Mouse (Mus musculus): Measurements from ENCODE around the gene Hist1h2bl.
A peak's percentile ranks its signal among the peaks of the same experiment; 100 is the strongest.

The Hist1h2bl gene

DNA sequence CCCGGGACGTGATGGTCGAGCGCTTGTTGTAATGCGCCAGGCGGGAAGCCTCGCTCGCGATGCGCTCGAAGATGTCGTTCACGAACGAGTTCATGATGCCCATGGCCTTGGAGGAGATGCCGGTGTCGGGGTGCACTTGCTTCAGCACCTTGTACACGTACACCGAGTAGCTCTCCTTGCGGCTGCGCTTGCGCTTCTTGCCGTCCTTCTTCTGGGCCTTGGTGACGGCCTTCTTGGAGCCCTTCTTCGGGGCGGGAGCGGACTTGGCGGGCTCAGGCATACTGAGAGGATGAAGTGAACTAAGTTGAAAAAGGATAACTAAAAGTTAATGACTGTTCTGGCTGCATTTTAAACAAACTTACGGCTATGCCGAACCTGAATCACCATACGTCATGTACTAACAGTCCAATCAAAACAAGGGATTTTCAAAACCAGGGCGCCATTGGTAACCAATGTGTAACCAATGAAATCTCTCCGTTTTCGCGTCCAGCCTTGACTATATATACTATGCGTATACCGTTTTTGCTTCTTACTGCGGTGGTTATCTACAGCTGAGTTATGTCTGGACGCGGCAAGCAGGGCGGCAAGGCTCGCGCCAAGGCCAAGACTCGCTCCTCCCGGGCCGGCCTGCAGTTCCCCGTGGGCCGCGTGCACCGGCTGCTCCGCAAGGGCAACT is at the start of gene Hist1h2bl, which contains the start of gene Hist1h2ai:
Gene Hist1h2bl (minus strand): TSS at position 280 of the 676 bp plus-strand sequence.
Gene Hist1h2ai (plus strand): TSS at position 559 of the 676 bp plus-strand sequence.
- DNase-seq (ENCODE audit: low spot score) = peak; percentile 98

DNA sequence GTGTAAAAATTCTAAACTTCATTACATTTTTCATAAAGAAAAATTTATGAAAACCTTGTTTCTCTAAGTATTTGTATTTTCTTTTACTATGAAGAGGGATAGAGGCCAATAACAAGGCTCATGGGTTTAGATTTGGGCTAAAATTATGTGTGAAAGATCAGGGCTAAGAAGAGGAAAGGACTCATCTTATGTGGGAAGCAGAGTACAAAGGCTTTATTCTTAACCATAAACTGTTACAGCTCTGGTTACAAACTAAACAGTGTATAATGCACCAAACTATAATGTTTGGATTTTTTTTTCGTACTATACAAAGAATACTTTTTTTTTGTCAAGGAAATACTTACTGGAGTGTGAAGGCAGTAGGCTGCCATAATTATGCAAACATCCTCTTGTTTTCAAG is 39.8 kb upstream of the Hist1h2bl start:
- DNase-seq (ENCODE audit: low spot score) = no peak

DNA sequence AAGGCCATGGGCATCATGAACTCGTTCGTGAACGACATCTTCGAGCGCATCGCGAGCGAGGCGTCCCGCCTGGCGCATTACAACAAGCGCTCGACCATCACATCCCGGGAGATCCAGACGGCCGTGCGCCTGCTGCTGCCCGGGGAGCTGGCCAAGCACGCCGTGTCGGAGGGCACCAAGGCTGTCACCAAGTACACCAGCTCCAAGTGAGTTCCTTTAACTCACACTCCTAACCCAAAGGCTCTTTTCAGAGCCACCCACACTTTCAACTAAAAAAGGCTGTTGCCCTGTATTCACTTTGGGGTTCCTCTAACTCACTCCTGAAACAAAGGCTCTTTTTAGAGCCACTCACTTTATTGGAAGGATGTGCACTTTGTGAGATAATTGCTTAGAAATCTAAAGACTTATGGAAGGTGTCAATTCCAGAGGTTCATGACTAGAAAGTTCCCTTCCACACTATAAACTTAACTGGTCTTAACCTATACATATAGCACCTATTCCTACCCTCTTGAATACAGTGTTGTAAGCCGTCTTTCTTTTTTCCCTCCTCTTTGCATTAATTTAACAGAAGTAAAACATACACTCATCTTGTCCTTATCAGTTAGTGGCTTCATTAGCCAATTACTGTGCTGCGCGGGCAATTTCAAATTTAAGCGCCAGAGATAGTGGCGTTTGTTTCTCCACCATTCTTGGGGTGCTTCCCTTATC is 38.5 kb upstream of the Hist1h2bl start:
- peak; percentile 91 for DNase-seq (ENCODE audit: low spot score)

GRCm38 (mm10) chr13:21753524-21754285 is 37.8 kb upstream of the Hist1h2bl start, which contains the start of the genes Hist1h2ak and Hist1h2bn:
Hist1h2ak (minus strand) TSS chr13:21753827.
Hist1h2bn (plus strand) TSS chr13:21754123.
- peak; percentile 99 for DNase-seq (ENCODE audit: low spot score)

DNA sequence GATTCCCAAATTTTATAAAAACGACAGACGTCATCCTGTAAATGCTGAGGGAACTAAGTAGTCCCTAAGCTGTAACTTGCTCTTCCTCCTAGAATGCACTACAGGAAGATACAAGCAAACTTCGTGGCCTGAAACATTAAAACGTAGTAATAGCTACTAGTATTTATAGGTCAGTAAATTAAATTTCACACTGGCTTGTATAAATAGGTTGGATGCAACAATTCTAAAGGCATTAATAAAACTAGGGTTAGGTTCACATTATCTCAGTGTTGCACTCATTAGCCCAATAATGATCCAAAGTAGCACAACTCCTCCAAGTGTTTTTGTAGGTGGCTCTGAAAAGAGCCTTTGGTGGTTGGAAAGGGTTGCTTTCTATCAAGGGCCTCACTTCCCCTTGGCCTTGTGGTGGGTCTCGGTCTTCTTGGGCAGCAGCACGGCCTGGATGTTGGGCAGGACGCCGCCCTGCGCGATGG is 37.1 kb upstream of the Hist1h2bl start:
- peak; percentile 73 for DNase-seq (ENCODE audit: low spot score)

GRCm38 (mm10) chr13:21752356-21752755 is 36.4 kb upstream of the Hist1h2bl start:
- no peak for DNase-seq (ENCODE audit: low spot score)

GRCm38 (mm10) chr13:21751827-21752226 is 35.9 kb upstream of the Hist1h2bl start:
- DNase-seq (ENCODE audit: low spot score) = peak; percentile 47

DNA sequence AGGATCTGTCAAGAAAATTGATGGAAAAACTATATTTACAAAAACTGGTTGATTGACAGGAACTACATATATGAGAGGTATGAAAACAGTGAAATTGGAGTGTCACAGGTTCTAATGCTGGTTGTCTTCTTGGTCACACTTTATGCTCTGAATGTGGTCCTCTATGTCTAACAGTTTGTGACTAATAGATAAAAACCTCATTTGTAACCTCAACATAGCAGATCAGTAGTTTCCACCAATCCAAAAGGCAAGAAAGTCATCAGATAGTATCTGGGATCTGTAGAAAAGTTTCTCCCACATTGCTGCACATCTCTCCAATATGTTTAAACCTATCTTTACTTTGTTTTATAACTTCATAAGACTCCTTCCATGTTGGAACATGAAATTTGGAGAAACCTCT is 35.5 kb upstream of the Hist1h2bl start:
- DNase-seq (ENCODE audit: low spot score) = peak; percentile 54

- peak; percentile 93 for DNase-seq (ENCODE audit: low spot score)
These were observed 34.4 kb upstream of the Hist1h2bl start, which contains the start of gene Hist1h4k for GRCm38 (mm10) chr13:21750159-21751017. Hist1h4k (minus strand) TSS chr13:21750505.

GRCm38 (mm10) chr13:21749387-21750158 is 33.6 kb upstream of the Hist1h2bl start:
- peak; percentile 64 for DNase-seq (ENCODE audit: low spot score)

GRCm38 (mm10) chr13:21745006-21745405 is 29.1 kb upstream of the Hist1h2bl start:
- DNase-seq (ENCODE audit: low spot score) = no peak

- peak; percentile 88 for DNase-seq (ENCODE audit: low spot score)
These were observed 19.2 kb upstream of the Hist1h2bl start, which contains the start of gene Hist1h4j for GRCm38 (mm10) chr13:21734906-21735767. Hist1h4j (plus strand) TSS chr13:21735064.

DNA sequence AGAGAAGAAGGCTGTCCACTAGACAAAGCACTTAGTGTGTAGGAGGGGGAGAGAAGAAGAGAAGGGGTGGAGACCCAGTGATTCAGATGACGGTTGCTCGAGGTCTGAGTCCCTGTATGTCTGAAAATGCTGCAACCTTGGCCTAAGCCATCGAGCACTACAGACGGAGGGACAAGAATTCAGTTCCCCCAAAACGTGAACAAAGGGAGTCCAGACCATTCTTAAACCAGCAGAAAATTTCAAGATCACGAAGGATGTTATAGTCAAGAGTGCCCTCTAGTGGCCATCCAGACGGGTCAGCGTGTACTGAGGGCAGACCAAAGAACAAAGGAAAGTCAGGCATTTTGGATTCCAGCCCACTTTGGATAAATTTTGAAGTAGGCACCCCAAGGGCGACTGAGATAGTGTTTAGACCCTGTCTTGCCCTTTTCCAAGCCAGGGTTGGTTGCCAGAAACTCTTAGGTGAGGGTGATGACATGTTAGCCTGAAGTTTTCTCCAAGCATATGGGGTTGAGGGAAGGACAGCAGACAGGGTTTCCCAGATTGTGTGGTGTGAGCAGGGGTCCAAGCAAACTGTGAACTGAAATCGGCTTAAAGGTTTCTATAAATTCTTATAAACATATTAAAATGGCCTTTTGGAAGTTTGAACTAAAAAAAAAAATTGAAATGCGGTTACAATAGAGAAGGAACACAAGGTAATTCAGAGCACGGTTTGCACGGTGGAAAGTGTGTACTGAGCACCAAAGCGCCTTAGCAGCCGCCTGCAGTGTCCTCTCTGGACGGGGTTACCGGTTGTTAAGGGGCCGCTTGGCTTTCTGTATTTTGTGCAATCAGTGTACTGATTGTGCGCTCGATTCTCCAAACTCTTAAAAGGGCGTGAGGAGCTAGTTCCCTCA is 18.3 kb upstream of the Hist1h2bl start:
- DNase-seq (ENCODE audit: low spot score) = peak; percentile 91

GRCm38 (mm10) chr13:21733466-21733865 is 17.5 kb upstream of the Hist1h2bl start:
- no peak for DNase-seq (ENCODE audit: low spot score)

GRCm38 (mm10) chr13:21729544-21729943 is 13.6 kb upstream of the Hist1h2bl start:
- no peak for DNase-seq (ENCODE audit: low spot score)

GRCm38 (mm10) chr13:21727948-21728572 is 12.1 kb upstream of the Hist1h2bl start:
- no peak for DNase-seq (ENCODE audit: low spot score)

GRCm38 (mm10) chr13:21722993-21723836 is 7.3 kb upstream of the Hist1h2bl start:
- no peak for DNase-seq (ENCODE audit: low spot score)

All from c-Kit-positive CD71-positive TER-119-positive erythroid progenitor cells, embryonic 14.5 days (primary cell).